Mouse (Mus musculus): ENCODE measurements at regions not wholly inside any gene's neighbourhood (a gene's known extent, or its start where the extent isn't known, plus 50 kb on each side); places are given as distances from the start of the nearest gene placed in this dataset.
A peak's percentile ranks its signal among the peaks of the same experiment; 100 is the strongest.

GRCm38 (mm10) chr15:97461060-97461459 is 214.0 kb upstream of the Amigo2 start:
- DNase-seq (ENCODE audit: low read depth, low spot score): peak; percentile 69

- DNase-seq (ENCODE audit: low read depth, low spot score): no peak
These were observed 213.3 kb upstream of the Amigo2 start for GRCm38 (mm10) chr15:97460360-97460719.

- no peak for DNase-seq (ENCODE audit: low read depth, low spot score)
These were observed 212.7 kb upstream of the Amigo2 start for GRCm38 (mm10) chr15:97459606-97460359.

- DNase-seq (ENCODE audit: low read depth, low spot score): peak; percentile 76
These were observed 211.7 kb upstream of the Amigo2 start for GRCm38 (mm10) chr15:97458748-97459221.

GRCm38 (mm10) chr15:97458139-97458747 is 211.2 kb upstream of the Amigo2 start:
- no peak for DNase-seq (ENCODE audit: low read depth, low spot score)

GRCm38 (mm10) chr15:97457468-97457867 is 210.4 kb upstream of the Amigo2 start:
- no peak for DNase-seq (ENCODE audit: low read depth, low spot score)

- no peak for DNase-seq (ENCODE audit: low read depth, low spot score)
These were observed 209.9 kb upstream of the Amigo2 start for GRCm38 (mm10) chr15:97456991-97457390.

- DNase-seq (ENCODE audit: low read depth, low spot score): no peak
These were observed 208.6 kb upstream of the Amigo2 start for GRCm38 (mm10) chr15:97455672-97456071.

GRCm38 (mm10) chr15:97449724-97450123 is 202.6 kb upstream of the Amigo2 start:
- peak; percentile 45 for DNase-seq (ENCODE audit: low read depth, low spot score)

- no peak for DNase-seq (ENCODE audit: low read depth, low spot score)
These were observed 201.9 kb upstream of the Amigo2 start for GRCm38 (mm10) chr15:97449001-97449400.

GRCm38 (mm10) chr15:97448243-97448880 is 201.3 kb upstream of the Amigo2 start:
- peak; percentile 86 for DNase-seq (ENCODE audit: low read depth, low spot score)

- DNase-seq (ENCODE audit: low read depth, low spot score): no peak
These were observed 199.1 kb upstream of the Amigo2 start for GRCm38 (mm10) chr15:97446181-97446580.

- no peak for DNase-seq (ENCODE audit: low read depth, low spot score)
These were observed 191.2 kb upstream of the Amigo2 start for GRCm38 (mm10) chr15:97438235-97438760.

Data from ZHBTc4 (cell line).